36 mouse cellular contexts compared by ENCODE assay signal in genomic region chr12:8657629-8658366, GRCm38 (mm10). TPM values are rescaled to one million over a fixed set of nuclear protein-coding genes. Genes with fewer than 3 reads are reported as not detected.
"Had no signal": no experiment of that assay in that cellular context is flagged by ENCODE, and none has a peak within 500 bp of the region (broad histone marks: within the 10 kb centered on the region; RNA-seq: fewer than 3 reads in every experiment).

No protein-coding gene starts in this region.

- H3K4me2 ChIP-seq: heart, embryonic 12.5 days; hindbrain, embryonic 12.5 days; hindbrain, embryonic 14.5 days; intestine, embryonic 15.5 days; limb, embryonic 12.5 days; liver, embryonic 11.5 days; liver, embryonic 13.5 days; liver, embryonic 15.5 days had no signal

- H3K4me1 ChIP-seq: hindbrain, embryonic 10.5 days; hindbrain, embryonic 12.5 days; limb, embryonic 10.5 days; limb, embryonic 12.5 days; liver, embryonic 15.5 days had no signal

- ATAC-seq: hindbrain, embryonic 16.5 days; inflammation-experienced regulatory T-cells, adult 6 months; intestine, embryonic 15.5 days; intestine, postnatal 0 days had no signal

- H3K9me3 ChIP-seq: heart, embryonic 10.5 days; heart, embryonic 12.5 days; hindbrain, embryonic 10.5 days; hindbrain, embryonic 12.5 days; intestine, embryonic 15.5 days; limb, embryonic 10.5 days; limb, embryonic 12.5 days; liver, embryonic 13.5 days; liver, embryonic 15.5 days had no signal

- H3K27ac ChIP-seq: gastrocnemius, adult 2 months; heart, embryonic 10.5 days; hindbrain, embryonic 10.5 days; hindbrain, embryonic 12.5 days; hindbrain, embryonic 14.5 days; intestine, embryonic 15.5 days; layer of hippocampus, adult 2 months; left cerebral cortex, adult 2 months; limb, embryonic 10.5 days; limb, embryonic 12.5 days; liver, embryonic 13.5 days; liver, embryonic 15.5 days had no signal

- H3K9ac ChIP-seq: heart, embryonic 12.5 days; hindbrain, embryonic 12.5 days; hindbrain, embryonic 14.5 days; intestine, embryonic 15.5 days; limb, embryonic 12.5 days; liver, embryonic 13.5 days; liver, embryonic 15.5 days had no signal

- DNase-seq: gastrocnemius, adult 2 months; gastrocnemius, postnatal 10 days; gastrocnemius, postnatal 25 days; heart, adult 18-20 months; heart, postnatal 10 days; heart, postnatal 4 days; kidney, adult 18-20 months; kidney, adult 9 months; kidney, postnatal 4 days; liver; liver, embryonic 13.5 days had no signal

- H3K36me3 ChIP-seq: heart, embryonic 10.5 days; heart, embryonic 12.5 days; hindbrain, embryonic 10.5 days; hindbrain, embryonic 12.5 days; intestine, embryonic 15.5 days; limb, embryonic 10.5 days; limb, embryonic 12.5 days; liver, embryonic 13.5 days; liver, embryonic 15.5 days had no signal

- H3K27me3 ChIP-seq: heart, embryonic 12.5 days; hindbrain, embryonic 12.5 days; intestine, embryonic 15.5 days; limb, embryonic 12.5 days; liver, embryonic 13.5 days; liver, embryonic 15.5 days had no signal

- H3K4me3 ChIP-seq: gastrocnemius, adult 2 months; heart, embryonic 10.5 days; heart, embryonic 12.5 days; hindbrain, embryonic 10.5 days; hindbrain, embryonic 12.5 days; intestine, embryonic 15.5 days; layer of hippocampus, adult 2 months; left cerebral cortex, adult 2 months; limb, embryonic 10.5 days; limb, embryonic 12.5 days; liver, embryonic 13.5 days; liver, embryonic 15.5 days had no signal

RNA-seq across cellular contexts. Expression of gene Slc7a15, which starts 58.9 kb away (rescaled TPM):
- total RNA-seq: gastrocnemius, adult 2 months; gastrocnemius, postnatal 10 days; gastrocnemius, postnatal 25 days; gastrocnemius, postnatal 4 days; granulocyte monocyte progenitor cell, adult 5-6 weeks; heart, adult 18-20 months; heart, adult 8-10 months; heart, postnatal 10 days; heart, postnatal 25 days; heart, postnatal 4 days; layer of hippocampus, adult 2 months; layer of hippocampus, postnatal 10 days; layer of hippocampus, postnatal 25 days; left cerebral cortex, adult 2 months; left cerebral cortex, postnatal 36 days had no signal
- polyA plus RNA-seq: heart, embryonic 10.5 days; heart, embryonic 12.5 days; heart, embryonic 14.5 days; heart, embryonic 16.5 days; hindbrain, embryonic 10.5 days; hindbrain, embryonic 12.5 days; hindbrain, embryonic 14.5 days; hindbrain, embryonic 16.5 days; inflammation-experienced regulatory T-cells, adult 6 months; limb, embryonic 10.5 days; limb, embryonic 12.5 days; limb, embryonic 14.5 days; liver, embryonic 11.5 days; liver, embryonic 13.5 days had no signal
